Mouse (Mus musculus) ovary, postnatal 36 days (tissue): ENCODE data around the gene Nadk.
A peak's percentile ranks its signal among the peaks of the same experiment; 100 is the strongest.

ENCODE experiments used
- DNase-seq: peaks from one replicate; pipeline ENCODE4 v3.0.0; 2022; ENCODE audit warnings: low spot score, mixed read lengths

Gene Nadk

DNA sequence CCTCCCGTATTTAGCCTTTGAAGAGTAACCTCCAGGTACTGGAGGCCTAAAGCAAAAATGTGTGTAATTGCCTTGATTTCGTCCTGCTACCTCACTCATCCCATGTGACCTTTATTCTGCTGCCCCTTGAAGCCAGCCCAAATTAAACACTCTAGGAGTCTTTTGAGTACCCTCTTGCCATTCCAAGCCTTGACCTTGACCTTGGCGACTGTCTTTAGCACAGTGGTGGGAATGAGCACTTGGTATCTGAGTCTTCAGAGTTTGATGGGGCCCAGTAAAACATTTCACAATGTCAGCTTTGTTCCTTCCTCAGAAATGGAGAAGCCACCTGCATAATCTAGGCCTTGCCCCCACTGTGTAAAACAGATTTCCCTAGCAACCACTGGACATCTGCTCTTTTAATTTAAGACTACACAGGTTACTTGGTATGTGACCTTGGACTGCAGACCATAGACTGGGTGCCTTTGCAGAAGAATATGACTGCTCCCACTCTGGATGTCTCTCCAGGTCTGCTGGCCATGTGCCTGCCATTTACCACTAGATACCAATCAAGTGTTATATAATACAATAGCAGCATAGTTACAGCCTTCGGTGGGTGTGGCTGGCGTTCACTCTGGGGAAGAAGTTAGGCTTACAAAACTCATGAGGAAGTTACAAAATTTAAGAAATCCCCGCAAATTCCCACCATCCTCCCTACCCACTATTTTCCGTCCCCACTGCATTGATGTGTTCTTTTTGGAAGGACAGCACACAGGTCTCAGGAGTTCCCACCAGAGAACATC lies at the start of gene Nadk:
TSS of gene Nadk (plus strand) at position 718 of the 782 bp plus-strand sequence.
- no peak for DNase-seq

GRCm38 (mm10) chr4:155514810-155515209 lies 47.4 kb upstream of the Nadk start:
- no peak for DNase-seq

DNA sequence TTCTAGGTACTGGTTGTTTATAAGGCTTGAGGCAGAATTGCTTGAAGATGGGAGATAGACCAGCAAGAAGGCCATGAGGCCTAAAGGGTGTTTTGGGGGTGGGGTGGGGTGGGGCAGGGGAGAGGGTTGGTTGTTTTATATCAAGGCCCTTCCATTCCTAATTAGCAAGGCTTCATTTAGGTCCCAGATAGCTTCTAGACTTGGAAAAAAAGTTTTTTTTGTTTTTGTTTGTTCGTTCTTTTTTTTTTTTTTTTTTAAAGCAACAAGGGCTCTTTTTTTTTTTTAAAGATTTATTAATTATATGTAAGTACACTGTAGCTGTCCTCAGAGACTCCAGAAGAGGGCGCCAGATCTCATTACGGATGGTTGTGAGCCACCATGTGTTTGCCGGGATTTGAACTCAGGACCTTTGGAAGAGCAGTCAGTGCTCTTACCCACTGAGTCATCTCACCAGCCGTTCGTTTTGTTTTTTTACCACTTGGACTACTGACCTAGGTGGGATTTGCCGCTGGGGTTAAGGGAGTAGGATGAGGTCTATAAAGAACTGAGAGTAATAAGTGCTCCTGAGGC lies 44.1 kb upstream of the Nadk start:
- DNase-seq = no peak

GRCm38 (mm10) chr4:155522327-155522726 lies 39.9 kb upstream of the Nadk start:
- DNase-seq = no peak

DNA sequence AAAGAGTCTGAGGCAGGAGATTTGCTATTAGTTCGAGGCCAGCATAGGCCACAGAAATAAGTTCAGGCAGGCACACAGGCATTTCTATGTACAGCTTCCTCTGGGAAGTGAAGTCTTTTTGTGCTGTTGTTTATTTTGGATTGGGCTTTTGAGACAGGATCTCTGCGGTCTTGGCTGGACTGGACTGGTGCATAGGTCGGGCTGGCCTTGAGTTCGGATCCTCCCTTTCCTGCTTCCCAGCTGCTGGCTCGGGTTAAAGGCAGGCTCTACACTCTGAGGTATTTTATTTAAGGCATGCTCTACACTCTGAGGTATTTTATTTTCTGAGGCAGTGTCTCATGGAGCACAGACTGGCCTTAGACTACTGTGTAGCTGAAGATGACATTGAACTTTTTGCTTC lies 36.4 kb upstream of the Nadk start:
- DNase-seq = no peak

GRCm38 (mm10) chr4:155529294-155529693 lies 32.9 kb upstream of the Nadk start:
- DNase-seq = no peak

GRCm38 (mm10) chr4:155549993-155550392 lies 12.2 kb upstream of the Nadk start:
- DNase-seq = no peak

- DNase-seq = no peak
Observed at GRCm38 (mm10) chr4:155550446-155550845, 11.7 kb upstream of the Nadk start.

- no peak for DNase-seq
Observed at GRCm38 (mm10) chr4:155551073-155551472, 11.1 kb upstream of the Nadk start.

DNA sequence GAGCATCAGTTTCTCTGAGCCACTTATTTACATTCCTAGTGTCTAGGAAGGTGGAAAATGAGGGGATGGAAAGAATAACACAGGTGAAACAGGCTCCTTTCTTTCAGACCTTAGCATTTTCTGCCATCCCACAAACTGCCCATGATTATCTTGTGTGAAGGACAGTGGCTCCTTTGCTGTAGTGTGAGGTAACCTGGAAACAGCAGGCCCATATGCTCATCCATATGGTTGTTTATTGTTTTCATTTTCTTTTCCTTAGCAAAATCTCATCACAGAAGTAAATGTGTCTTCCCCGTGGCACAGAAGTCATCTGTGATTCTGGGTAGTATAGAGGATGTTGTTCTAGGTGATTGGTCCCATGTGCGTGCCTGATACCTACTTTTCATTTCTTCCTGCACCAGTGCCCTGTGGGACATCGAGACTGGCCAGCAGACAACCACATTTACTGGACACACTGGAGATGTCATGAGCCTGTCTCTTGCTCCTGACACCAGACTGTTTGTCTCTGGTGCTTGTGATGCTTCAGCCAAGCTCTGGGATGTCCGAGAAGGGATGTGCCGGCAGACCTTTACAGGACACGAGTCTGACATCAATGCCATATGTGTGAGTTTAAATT lies 9.2 kb upstream of the Nadk start:
- no peak for DNase-seq

DNA sequence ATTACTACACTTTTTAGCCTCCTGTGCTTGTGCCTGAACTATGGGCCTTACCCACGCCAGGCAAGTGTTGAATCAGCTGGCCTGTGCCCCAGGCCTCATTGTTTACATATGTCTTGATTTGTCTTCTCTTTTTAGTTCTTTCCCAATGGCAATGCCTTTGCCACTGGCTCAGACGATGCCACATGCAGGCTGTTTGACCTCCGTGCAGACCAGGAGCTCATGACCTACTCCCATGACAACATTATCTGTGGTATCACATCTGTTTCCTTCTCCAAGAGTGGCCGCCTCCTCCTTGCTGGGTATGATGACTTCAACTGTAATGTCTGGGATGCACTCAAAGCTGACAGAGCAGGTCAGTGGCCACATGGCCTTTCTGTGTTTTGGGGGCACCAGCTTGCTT lies 7.3 kb upstream of the Nadk start:
- no peak for DNase-seq

GRCm38 (mm10) chr4:155555464-155555863 lies 6.7 kb upstream of the Nadk start:
- no peak for DNase-seq

GRCm38 (mm10) chr4:155559454-155559853 lies 2.7 kb upstream of the Nadk start:
- DNase-seq = no peak

GRCm38 (mm10) chr4:155560932-155561331 lies 1.2 kb upstream of the Nadk start:
- DNase-seq = no peak

DNA sequence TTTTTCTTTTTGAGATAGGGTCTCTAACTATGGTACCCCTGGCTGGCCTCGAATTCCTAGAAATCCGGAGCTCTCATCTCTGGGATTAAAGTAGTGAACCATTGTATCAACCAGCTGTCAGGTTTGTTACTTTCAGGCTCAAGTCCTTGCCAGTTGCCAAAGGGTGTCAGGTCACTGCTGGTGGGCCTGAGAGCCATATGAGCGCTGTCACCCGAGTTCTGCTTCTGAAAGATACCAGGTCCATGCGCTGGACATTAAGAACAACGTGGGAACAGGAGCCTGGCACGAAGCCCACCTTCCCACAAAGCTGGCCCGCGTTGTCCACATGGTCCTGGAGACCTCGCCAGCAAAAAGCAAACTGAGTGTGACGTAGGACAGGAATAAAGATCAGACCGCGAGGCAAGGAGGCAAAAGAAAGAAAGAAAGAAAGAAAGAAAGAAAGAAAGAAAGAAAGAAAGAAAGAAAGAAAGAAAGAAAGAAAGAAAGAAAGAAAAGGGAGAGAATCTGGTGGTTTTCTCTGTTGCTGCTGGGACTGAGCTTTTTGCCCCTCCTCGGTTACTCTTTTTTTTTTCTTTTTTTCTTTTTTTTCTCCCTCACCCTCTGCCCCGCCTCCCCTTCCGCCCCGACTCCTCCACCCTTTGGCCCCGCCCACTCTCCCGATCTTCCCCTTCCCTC lies 684 bp downstream of the Nadk start:
- DNase-seq = peak; percentile 62

GRCm38 (mm10) chr4:155563400-155564231 lies 1.4 kb downstream of the Nadk start:
- peak; percentile 98 for DNase-seq

- DNase-seq = peak; percentile 46
Observed at GRCm38 (mm10) chr4:155564315-155565069, 2.3 kb downstream of the Nadk start.

GRCm38 (mm10) chr4:155566555-155566954 lies 4.4 kb downstream of the Nadk start:
- DNase-seq = no peak

DNA sequence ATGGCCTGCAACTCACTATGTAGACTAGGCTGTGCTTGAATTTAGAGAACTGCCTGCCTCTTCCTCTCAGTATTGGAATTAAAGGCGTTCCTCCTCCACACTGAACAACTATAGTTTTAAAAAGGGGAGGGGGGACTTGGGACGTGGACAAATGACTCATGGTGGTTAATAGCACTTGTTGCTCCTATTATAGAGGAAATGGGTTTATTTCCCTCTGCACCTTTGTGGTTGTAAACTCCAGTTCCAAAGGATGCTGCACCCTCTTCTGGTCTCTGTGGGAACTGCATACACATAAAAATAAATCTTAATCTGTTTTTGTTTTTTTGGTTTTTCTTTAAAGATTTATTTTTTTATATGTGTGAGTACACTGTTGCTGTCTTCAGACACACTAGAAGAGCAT lies 6.0 kb downstream of the Nadk start:
- no peak for DNase-seq

GRCm38 (mm10) chr4:155568632-155569370 lies 6.6 kb downstream of the Nadk start:
- DNase-seq = no peak
